In genomic region chr12:40446450-40447381, GRCm38 (mm10) we compare ENCODE assay signal across 8 mouse cellular contexts. TPM values are rescaled to one million over a fixed set of nuclear protein-coding genes. Genes with fewer than 3 reads are reported as not detected.
DNase-seq lines count a peak whose midpoint lies in the region; ATAC-seq and TF ChIP-seq lines count a peak whose summit lies in the region.

No protein-coding gene starts in this region.

- H3K27ac ChIP-seq in ES-Bruce4 (ENCODE audit: insufficient read depth, low read length): no peak overlapping the region
- H3K27ac ChIP-seq in embryonic facial prominence, embryonic 13.5 days: peak overlapping the region; percentile 91
- H3K27ac ChIP-seq in heart, embryonic 13.5 days (replicated peaks): peak overlapping the region; percentile 82
- peak overlapping the region; percentile 79 for H3K27ac ChIP-seq in kidney, postnatal 0 days
- peak overlapping the region; percentile 94 for H3K27ac ChIP-seq in neural tube, embryonic 15.5 days (replicated peaks)

- peak; percentile 43 for DNase-seq in adrenal gland, postnatal 25 days
- peak; percentile 68 for DNase-seq in kidney, postnatal 0 days (ENCODE audit: low spot score)
- DNase-seq in lung, adult 18-20 months: peak; percentile 44 to 47
- no peak for DNase-seq in c-Kit-positive CD71-positive TER-119-positive erythroid progenitor cells, embryonic 14.5 days (ENCODE audit: low spot score)

- TF ChIP-seq CTCF in ES-Bruce4 (IDR thresholded peaks at IDR 0.05; ENCODE audit: low read depth, low read length): no peak
- TF ChIP-seq CTCF in kidney, postnatal 0 days (IDR thresholded peaks at IDR 0.05; ENCODE audit: low read depth): no peak

- H3K27me3 ChIP-seq in ES-Bruce4 (ENCODE audit: control insufficient read depth, insufficient read depth, low read length, poor library complexity, severe bottlenecking): no peaks in the 10 kb centered on the region; the same call in 1 of the 2 replicates
- no peaks in the 10 kb centered on the region for H3K27me3 ChIP-seq in embryonic facial prominence, embryonic 13.5 days
- H3K27me3 ChIP-seq in heart, embryonic 13.5 days (replicated peaks): no peaks in the 10 kb centered on the region
- no peaks in the 10 kb centered on the region for H3K27me3 ChIP-seq in kidney, postnatal 0 days (ENCODE audit: insufficient read depth, low read length)
- no peaks in the 10 kb centered on the region for H3K27me3 ChIP-seq in neural tube, embryonic 15.5 days (replicated peaks)

- H3K4me3 ChIP-seq in ES-Bruce4 (ENCODE audit: low read depth, low read length): peak overlapping the region; percentile 89
- peak overlapping the region; percentile 84 for H3K4me3 ChIP-seq in embryonic facial prominence, embryonic 13.5 days
- peak overlapping the region; percentile 91 for H3K4me3 ChIP-seq in heart, embryonic 13.5 days
- H3K4me3 ChIP-seq in kidney, postnatal 0 days (replicated peaks; ENCODE audit: low read depth, low read length): peak overlapping the region; percentile 85
- H3K4me3 ChIP-seq in neural tube, embryonic 15.5 days (replicated peaks): peak overlapping the region; percentile 96

- H3K36me3 ChIP-seq in ES-Bruce4 (ENCODE audit: control insufficient read depth, insufficient read depth, low read length, poor library complexity, severe bottlenecking): no peaks in the 10 kb centered on the region
- no peaks in the 10 kb centered on the region for H3K36me3 ChIP-seq in embryonic facial prominence, embryonic 13.5 days
- H3K36me3 ChIP-seq in heart, embryonic 13.5 days: no peaks in the 10 kb centered on the region
- H3K36me3 ChIP-seq in kidney, postnatal 0 days (ENCODE audit: insufficient read depth, low read length): no peaks in the 10 kb centered on the region
- no peaks in the 10 kb centered on the region for H3K36me3 ChIP-seq in neural tube, embryonic 15.5 days

- TF ChIP-seq POLR2A in ES-Bruce4 (IDR thresholded peaks at IDR 0.05; ENCODE audit: insufficient read depth, low read length): no peak

- H3K4me1 ChIP-seq in ES-Bruce4 (ENCODE audit: control insufficient read depth, insufficient read depth, low read length): no peaks in the 10 kb centered on the region
- H3K4me1 ChIP-seq in embryonic facial prominence, embryonic 13.5 days: peaks cover 25% of the 10 kb centered on the region
- H3K4me1 ChIP-seq in heart, embryonic 13.5 days: peaks cover 32% of the 10 kb centered on the region
- H3K4me1 ChIP-seq in kidney, postnatal 0 days (replicated peaks; ENCODE audit: insufficient read depth, low read length): peaks cover 13% of the 10 kb centered on the region; the same call in 1 of the 2 replicates
- peaks cover 30% of the 10 kb centered on the region for H3K4me1 ChIP-seq in neural tube, embryonic 15.5 days

- peak; percentile 4; the same call in 1 of the 2 replicates for ATAC-seq in embryonic facial prominence, embryonic 13.5 days (ENCODE audit: insufficient number of reproducible peaks, insufficient read depth, low FRiP score, low TSS enrichment, low read depth)
- ATAC-seq in heart, embryonic 13.5 days (ENCODE audit: extremely low read depth, insufficient number of reproducible peaks, low FRiP score, low TSS enrichment): peak; percentile 2; the same call in 1 of the 2 replicates
- ATAC-seq in kidney, postnatal 0 days (replicated peaks; ENCODE audit: low FRiP score, low read depth): peak; percentile 6
- peak; percentile 23 for ATAC-seq in neural tube, embryonic 15.5 days (ENCODE audit: low FRiP score)

- peak overlapping the region; percentile 53 for H3K9ac ChIP-seq in ES-Bruce4 (ENCODE audit: low read depth, poor library complexity, severe bottlenecking)
- H3K9ac ChIP-seq in embryonic facial prominence, embryonic 13.5 days: peak overlapping the region; percentile 89
- peak overlapping the region; percentile 89 for H3K9ac ChIP-seq in heart, embryonic 13.5 days
- peak overlapping the region; percentile 81 for H3K9ac ChIP-seq in kidney, postnatal 0 days (ENCODE audit: low read depth, low read length)
- peak overlapping the region; percentile 84 for H3K9ac ChIP-seq in neural tube, embryonic 15.5 days (replicated peaks)

- H3K9me3 ChIP-seq in ES-Bruce4 (replicated peaks; ENCODE audit: control insufficient read depth, insufficient read depth, low read length, poor library complexity, severe bottlenecking): no peaks in the 10 kb centered on the region
- H3K9me3 ChIP-seq in embryonic facial prominence, embryonic 13.5 days: no peaks in the 10 kb centered on the region
- no peaks in the 10 kb centered on the region for H3K9me3 ChIP-seq in heart, embryonic 13.5 days
- H3K9me3 ChIP-seq in kidney, postnatal 0 days (replicated peaks; ENCODE audit: low read length): no peaks in the 10 kb centered on the region
- no peaks in the 10 kb centered on the region for H3K9me3 ChIP-seq in neural tube, embryonic 15.5 days (replicated peaks)

- TF ChIP-seq EP300 in ES-Bruce4 (IDR thresholded peaks at IDR 0.05; ENCODE audit: insufficient read depth, low read depth, low read length): no peak

- peak overlapping the region; percentile 90 for H3K4me2 ChIP-seq in embryonic facial prominence, embryonic 13.5 days
- H3K4me2 ChIP-seq in heart, embryonic 13.5 days: peak overlapping the region; percentile 85
- peak overlapping the region; percentile 90 for H3K4me2 ChIP-seq in kidney, postnatal 0 days (ENCODE audit: low read length)
- H3K4me2 ChIP-seq in neural tube, embryonic 15.5 days: peak overlapping the region; percentile 68

- WGBS in embryonic facial prominence, embryonic 13.5 days: under 1% methylated on average over 44 of the region's 44 CpGs
- WGBS in heart, embryonic 13.5 days: under 1% methylated on average over 44 of the region's 44 CpGs
- WGBS in kidney, postnatal 0 days: under 1% methylated on average over 44 of the region's 44 CpGs
- WGBS in neural tube, embryonic 15.5 days: under 1% methylated on average over 44 of the region's 44 CpGs

RNA-seq across cellular contexts. Expression of gene Dock4, which starts 1.0 kb away (rescaled TPM):
- 12.7 and 13.5 TPM in 2 replicates for polyA plus RNA-seq in ES-Bruce4 (2011; ENCODE audit: insufficient read depth, insufficient read length, low read depth, missing spikeins)
- total RNA-seq in adrenal gland, postnatal 25 days (2021): 19.7 and 20.7 TPM in 2 replicates
- polyA plus RNA-seq in embryonic facial prominence, embryonic 13.5 days (2015; fragmentation: Nextera tagmentation; extraction: Ambion mirVana): 19.2 and 19.9 TPM in 2 replicates
- 6.2 and 6.9 TPM in 2 replicates for polyA plus RNA-seq in heart, embryonic 13.5 days (2015; fragmentation: Nextera tagmentation; extraction: Ambion mirVana)
- polyA plus RNA-seq in kidney, postnatal 0 days (2015; fragmentation: Nextera tagmentation; extraction: Ambion mirVana): 7.0 and 8.7 TPM in 2 replicates
- polyA plus RNA-seq in neural tube, embryonic 15.5 days (2015; fragmentation: Nextera tagmentation; extraction: Ambion mirVana): 25.4 and 34.6 TPM in 2 replicates

RNA-seq across cellular contexts. Expression of gene Zfp277, which starts 1.0 kb away (rescaled TPM):
- 42.7 and 45.6 TPM in 2 replicates for polyA plus RNA-seq in ES-Bruce4 (2011; ENCODE audit: insufficient read depth, insufficient read length, low read depth, missing spikeins)
- 15.1 and 23.8 TPM in 2 replicates for total RNA-seq in adrenal gland, postnatal 25 days (2021)
- polyA plus RNA-seq in embryonic facial prominence, embryonic 13.5 days (2015; fragmentation: Nextera tagmentation; extraction: Ambion mirVana): 37.9 and 39.3 TPM in 2 replicates
- 27.8 and 30.4 TPM in 2 replicates for polyA plus RNA-seq in heart, embryonic 13.5 days (2015; fragmentation: Nextera tagmentation; extraction: Ambion mirVana)
- polyA plus RNA-seq in kidney, postnatal 0 days (2015; fragmentation: Nextera tagmentation; extraction: Ambion mirVana): 41.8 TPM in 2 replicates
- polyA plus RNA-seq in neural tube, embryonic 15.5 days (2015; fragmentation: Nextera tagmentation; extraction: Ambion mirVana): 28.0 and 30.5 TPM in 2 replicates
